Mouse (Mus musculus) retina, embryonic 14.5 days (tissue): Measurements from ENCODE around the gene Ggcx.

Source experiments
- DNase-seq: peaks from one replicate; pipeline ENCODE4 v3.0.0-alpha.2; 2015; ENCODE audit warnings: low spot score

Ggcx gene

DNA sequence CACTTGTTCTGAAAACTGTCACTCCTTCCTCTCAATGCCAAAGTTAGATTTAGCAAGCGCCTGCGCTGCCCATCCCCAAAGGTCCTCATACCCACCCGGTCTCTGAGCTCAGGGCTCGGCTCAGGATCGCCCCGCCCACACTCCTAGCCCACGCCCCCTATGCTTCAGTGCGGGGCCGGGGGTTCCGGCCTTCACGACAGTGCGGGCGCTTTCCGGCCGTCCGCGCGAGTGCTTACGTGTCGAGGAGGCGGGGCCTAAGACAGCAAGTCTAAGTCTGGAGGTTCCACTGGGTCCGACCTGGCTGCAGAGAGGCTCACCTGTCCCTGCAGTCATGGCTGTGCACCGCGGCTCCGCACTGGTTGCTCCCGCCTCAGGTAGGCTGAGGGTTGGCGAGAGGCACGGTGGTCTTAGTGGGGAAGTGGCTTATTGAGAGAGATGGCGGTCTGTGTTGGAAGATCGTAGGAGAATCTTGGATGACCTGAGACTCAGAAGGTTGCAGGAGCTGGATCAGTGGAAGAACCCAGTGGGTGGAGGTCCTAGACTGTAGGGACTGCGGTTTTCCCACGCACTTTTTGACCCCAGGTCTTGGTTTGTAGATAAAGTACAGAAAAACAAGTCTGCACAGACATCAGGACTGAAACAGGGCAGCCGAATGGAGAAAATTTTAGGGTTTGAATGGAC is at the start of gene Ggcx:
TSS of gene Ggcx (plus strand) at position 233 of the 681 bp plus-strand sequence.
- DNase-seq = peak; percentile 98

DNA sequence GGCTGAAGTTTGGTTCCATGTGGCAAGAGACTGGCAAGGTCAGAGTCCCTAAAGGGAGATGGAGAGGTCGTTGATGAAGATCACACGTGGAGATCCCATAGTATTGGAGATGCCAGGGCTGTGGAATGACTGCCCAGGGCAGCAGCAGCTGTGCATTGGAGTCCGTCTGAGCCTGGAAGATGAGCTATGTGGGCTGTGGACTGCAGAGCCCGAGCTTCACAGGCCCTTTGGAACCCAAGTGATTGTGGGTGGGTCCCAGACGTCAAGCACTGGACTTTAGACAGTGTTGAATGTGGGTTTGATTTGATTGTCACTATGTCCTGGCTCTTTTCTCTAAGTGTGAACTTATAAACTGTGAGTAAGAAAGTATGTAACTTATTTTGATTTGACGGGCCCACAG is 49.1 kb upstream of the Ggcx start:
- DNase-seq = no peak

DNA sequence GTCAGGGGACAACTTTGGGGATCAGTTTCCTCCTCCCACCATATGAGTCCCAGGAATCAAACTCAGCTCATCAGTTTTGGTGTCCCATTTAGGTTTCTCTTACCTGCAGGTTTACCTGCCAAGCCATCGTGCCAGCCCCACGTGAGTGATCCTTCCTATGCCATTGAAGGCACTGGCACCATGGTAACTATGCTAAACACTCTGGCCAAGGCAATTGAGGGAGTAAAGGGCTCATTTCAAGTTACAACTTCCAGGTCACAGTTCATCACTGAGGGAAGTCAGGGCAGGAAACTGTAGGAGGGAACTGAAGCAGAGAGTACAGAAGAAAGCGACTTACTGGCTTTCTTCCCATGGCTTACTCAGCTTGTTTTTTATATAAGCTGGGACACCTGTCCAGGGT is 47.8 kb upstream of the Ggcx start:
- no peak for DNase-seq

DNA sequence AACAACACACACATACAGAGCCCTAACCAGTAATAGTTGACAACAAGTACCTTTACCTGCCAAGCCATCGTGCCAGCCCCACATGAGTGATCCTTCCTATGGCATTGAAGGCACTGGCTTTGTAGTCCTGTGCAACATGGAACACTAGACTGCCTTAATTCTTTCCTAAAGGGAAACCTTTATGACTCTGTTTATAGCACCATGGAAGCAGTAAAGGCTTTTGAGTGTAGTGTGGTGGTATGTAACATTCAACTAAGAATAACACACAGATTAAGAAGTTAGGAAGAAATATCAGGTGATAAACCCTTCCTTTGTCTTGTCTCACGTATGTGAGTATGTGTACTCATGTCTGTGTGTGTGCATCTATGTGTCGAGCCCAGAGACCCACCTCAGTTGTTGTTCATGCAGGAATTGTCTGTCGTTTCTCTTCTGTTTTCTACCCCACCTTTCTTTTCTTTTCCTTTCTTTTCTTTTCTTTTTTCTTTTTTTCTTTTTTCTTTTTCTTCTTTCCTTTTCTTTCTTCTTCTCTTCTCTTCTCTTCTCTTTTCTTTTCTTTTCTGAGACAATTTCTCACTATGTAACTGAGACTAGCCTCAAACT is 47.2 kb upstream of the Ggcx start, which contains the start of gene Rnf181:
TSS of gene Rnf181 (minus strand) at position 113 of the 600 bp plus-strand sequence.
- DNase-seq = no peak

DNA sequence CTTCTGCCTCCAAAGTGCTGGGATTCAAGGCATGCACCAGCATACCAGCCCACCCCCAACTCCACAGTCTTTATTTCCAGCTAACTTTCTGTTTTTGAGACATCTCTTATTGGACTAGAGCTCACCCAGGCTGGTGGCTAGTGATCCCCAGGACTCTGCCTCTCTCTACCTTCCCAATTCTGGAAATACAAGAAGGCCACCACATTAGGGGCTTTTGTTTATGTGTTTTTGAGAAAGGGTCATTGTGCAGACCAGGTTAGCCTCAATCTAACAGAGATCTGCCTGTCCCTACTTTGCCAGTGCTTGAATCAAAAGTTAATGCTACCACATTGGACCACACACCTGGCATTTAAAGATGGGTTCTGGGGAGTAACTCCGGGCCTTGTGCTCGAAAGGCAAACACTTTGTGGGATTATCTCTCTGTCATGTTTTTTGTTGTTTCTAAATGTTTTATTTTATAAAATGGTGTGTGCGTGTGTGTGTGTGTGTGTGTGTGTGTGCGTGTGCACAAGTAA is 46.6 kb upstream of the Ggcx start:
- DNase-seq = no peak

DNA sequence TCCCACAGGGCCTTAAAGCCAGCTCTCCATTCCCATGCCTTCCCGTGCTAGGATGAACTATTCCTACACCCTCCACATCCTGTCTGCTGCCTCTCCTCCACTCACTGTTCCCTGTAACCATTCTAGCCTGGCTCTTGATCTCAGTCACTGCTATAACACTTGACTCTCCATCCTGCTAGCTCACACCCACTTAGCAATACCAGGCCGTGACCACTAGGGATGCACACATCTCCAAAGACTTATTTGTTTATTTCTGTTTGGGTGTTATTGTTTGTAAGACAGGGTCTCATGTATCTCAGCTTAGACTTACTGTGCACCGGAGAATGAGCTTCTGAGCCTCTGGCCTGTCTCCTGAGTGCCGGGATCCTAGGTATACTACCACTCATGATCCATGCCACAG is 44.6 kb upstream of the Ggcx start:
- DNase-seq = no peak

DNA sequence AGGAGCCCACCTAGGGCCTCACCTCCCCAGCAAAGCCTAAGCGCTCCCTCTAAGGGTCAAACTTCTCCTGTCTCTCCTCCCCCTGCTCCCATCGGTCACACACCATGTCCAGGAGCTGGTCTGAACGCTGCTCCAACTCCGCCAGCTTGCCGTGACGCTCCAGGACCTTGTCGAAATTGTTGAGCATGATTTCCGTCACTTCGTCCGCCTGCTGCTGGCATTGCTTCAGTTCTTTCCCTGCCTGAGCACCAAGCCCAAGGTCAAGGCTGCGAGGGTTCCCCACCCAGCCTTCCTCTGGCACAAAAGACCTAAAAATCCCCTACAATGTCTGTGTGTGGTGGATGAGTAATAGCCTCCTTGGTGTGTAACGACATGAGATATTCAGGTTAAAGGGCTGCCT is 44.0 kb upstream of the Ggcx start:
- no peak for DNase-seq

DNA sequence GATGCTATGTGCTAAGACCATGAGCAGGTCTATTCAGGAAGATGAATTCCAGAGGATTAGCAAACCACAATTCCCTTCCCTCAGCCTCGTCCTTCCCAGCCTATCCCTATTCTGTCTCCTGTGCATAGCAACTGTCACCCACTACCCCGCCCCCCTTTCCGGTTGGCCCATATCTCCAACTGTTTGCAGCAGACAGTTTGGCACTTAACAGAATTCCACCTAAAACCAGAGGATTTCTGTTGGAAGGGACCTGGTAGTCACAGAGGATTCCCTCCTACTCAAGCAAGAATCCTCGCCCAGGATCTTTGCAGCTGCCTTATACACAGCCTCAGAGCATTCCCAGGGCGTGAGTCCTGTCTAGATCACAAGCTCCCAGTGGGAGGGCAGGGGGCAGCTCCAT is 43.0 kb upstream of the Ggcx start:
- DNase-seq = no peak

DNA sequence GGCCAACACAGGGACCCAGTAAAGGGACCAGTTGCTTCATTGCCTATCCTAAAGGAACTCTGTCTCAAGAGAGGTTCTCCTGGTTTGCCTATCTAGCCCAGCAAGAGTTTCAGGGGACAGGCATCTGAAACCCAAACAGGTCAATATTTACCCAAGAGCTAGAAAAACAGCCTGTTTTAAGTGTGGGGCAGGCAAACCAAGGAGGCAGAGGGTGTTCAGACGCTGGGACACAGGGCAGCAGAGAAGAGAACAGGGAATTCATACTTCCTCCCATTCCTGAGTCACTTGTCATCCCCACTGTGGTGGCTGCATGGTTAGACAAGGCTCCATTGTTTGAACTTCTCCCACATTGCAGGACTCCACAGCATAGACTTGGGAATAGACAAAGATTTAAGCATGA is 42.5 kb upstream of the Ggcx start:
- no peak for DNase-seq

DNA sequence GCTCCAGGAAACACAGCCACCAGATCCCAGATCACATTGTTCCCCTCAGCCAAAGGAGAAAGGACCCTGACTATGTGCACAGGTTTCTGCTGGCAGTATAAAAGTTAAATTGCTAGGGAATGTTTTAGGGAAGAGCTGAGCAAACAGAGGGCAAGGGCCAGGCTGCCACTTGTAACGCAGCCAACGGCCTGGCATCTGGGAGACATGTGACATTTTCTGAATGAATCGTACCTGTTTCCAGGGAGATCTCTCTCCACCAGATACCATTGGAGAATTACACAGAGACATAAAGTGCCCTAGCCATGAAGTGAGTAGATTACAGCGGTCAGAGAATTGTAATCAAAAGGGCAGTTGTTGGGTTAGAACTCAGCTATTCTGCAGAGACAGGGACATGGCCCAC is 40.9 kb upstream of the Ggcx start:
- DNase-seq = no peak

DNA sequence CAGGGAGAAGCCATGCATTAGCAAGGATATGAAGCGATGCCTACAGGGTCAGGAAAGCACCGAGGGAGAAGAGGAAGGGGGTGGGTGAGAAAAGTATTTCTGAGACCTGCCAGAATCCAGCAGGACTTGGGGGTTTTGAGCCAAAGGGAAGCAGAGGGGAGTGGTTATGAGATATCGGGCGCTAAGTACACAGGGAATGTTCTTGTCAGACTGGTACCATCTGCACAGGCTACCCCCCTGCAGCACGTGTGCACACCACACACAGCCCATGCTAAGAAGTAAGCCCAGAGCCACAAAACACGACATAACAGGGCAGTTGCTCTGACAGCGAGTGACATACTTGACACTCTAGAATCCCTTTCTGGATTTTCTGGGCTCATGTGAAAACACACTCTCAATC is 39.9 kb upstream of the Ggcx start:
- no peak for DNase-seq

DNA sequence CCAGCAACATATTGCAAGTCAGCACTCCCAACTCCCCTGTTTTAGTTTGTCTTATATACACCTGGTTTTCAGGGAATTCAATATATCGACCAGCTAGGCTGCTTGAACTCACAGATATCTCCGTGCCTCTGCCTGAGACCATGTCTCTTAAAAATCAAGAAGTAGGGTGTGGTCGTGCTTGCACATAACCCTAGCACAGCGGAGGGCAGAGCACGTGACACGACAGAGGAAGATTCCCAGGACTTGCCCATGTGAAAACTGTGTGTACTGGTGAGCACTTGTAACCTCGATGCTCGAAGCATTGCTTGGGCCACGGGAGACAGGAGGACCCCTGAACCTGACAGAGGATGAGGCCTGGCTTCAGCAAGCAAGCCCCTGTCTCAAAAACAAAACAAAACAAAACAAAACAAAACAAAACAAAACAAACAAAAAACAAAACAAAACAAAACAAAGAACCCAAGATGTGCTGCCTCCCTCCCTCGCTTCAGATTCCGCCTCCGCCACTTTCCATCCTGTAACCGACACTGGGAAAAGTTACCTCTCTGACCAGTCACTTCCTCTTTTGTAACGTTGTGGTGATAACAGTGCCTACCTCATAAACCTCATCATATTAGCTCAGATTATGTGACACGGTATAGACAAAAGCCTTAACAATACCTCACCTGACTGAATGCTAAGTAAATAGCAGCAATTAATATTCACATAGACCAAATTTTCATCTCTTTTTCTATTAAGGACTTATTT is 39.1 kb upstream of the Ggcx start:
- no peak for DNase-seq

DNA sequence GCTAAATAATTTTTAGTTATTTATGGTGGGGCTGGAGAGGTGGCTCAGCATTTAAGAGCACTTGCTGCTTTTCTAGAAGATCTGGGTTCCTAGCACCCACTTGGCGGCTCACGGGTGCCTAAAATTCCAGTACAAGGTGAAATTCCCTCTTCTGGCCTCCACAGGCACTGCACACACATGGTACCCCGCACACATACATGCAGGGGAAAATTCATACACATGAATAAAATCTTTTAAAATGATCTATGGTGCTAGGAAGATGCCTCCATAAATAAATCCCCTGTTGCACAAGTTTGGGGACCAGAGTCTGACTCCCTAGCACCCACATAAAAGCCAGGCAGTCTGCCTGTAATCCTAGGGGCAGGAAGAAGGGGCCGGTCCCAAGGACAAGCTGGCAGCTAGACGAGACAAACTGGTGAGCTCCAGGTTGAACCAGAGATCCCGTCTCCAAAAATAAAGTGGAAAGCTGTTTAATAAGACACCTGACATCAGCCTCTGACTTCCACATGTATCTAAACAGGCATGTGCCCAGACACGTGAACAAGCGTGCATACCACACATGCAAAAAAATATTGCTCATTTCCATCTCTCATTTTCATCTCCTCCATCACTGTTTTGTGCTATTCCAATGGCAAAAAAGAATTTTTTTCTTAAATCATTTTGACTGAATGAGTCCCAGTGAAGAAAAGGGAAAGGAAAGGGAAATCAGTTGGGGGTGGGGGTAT is 35.4 kb upstream of the Ggcx start:
- no peak for DNase-seq

DNA sequence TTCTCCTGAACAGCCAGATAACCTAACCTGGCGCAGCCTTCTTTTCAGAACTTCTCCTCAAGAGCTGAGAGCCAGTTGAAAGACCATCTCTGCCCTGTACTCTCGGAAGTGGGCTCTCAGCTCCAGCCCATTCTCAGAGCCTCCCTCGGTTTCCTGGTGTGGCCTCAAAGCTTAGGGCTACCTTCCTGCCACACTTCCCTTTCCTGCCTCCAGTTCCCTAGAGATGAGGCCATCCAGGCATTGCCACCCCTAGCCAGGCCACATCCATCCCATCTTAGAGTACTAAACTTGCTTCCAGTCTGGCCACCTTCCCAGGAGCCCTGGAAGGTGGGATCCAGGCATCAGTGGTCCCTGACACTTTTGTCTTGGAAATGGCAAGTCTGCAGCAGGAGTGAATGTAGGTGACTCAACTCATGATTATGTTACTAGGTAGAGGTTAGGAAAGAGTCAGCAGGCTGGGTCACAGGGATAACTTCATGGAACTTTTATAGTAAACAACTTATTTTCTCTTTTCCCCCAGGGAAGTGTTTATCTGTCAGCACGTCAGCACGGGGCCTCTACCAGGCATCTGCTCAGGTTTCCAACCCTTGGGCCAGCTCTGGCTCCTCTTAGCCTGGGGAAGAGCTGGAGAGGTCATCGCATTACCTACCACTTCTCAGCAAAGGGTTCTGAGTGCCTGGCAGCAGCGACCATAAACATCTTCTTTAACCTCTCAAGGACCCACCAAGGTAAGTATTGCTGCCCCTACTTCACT is 34.6 kb upstream of the Ggcx start:
- DNase-seq = no peak

DNA sequence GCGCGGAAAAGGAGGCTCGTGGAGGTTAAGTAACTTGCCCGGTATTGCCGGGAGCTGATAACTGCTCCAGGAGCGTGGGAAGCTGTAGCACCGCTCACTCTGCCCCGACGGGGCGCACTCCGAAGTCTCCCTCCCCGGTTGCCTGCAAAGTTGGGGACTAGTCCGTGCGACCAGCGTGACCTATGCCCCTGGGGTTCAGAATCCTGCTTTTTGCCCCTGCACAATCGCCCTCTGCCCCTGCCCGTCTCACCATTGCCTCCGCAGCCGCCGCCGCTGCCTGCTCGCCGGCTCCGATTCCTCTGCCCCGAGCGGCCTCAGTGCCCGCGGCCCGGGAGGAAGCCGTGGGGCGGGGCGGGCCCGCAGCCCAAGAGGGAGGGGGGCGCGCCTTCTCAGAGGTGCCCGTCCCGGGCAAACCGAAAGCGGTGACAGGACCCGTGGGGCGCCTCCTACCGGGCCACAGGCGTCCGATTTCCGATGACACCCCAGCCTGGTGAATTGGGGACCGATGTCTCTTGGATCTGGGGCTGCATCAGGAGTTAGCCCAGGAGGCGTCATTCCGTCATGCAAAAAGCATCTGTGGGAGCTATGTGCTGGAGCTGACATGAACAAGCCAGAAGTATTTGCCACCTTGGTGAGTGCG is 33.9 kb upstream of the Ggcx start, which contains the start of gene Vamp5:
TSS of gene Vamp5 (minus strand) at position 338 of the 640 bp plus-strand sequence.
- DNase-seq = peak; percentile 66

DNA sequence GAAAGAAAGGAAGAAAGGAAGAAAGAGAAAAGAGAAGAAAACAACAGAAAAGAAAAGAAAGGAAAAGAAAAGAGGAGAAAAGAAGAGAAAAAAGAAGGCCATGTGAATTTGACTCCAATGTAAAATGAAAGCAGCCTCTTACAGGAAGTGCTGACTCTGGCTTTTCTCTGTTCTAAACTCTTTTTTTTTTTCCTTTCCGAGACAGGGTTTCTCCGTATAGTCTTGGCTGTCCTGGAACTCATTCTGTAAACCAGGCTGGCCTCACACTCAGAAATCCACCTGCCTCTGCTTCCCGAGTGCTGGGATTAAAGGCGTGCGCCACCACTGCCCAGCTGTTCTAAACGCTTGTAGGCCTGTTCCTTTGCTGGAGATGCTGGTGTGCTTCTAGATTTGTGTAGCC is 31.6 kb upstream of the Ggcx start:
- no peak for DNase-seq

DNA sequence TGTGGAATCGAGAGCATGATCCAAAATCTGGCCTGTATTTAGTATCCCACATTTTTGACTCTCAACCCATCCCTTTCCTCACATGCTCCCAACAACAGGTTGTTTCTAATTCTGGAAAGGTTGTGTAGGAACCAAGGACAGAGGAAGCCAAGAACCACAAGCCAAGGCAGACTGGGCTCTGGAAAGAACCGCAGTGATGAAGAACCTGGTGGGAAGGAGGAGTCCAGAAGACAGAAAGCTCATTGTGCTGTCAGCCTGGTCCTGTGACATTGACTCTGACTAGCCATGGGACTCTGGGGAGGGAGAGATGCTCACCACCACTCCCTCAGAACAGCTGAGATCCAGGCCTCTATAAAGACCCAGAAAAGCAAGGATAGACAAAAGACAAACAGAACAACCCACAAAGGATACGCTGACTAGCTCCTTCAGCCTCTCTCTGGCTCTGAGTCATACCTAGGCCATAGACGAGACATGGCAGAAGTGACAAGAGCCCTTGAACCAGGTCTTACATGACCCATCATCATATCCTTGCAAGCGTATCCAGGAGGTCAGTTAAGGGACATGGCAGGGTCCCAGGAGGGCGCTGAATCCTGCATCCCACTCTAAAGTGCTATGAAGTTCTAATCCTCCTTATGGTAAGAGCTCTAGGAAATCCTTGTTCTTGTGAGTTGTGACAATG is 30.8 kb upstream of the Ggcx start:
- no peak for DNase-seq

DNA sequence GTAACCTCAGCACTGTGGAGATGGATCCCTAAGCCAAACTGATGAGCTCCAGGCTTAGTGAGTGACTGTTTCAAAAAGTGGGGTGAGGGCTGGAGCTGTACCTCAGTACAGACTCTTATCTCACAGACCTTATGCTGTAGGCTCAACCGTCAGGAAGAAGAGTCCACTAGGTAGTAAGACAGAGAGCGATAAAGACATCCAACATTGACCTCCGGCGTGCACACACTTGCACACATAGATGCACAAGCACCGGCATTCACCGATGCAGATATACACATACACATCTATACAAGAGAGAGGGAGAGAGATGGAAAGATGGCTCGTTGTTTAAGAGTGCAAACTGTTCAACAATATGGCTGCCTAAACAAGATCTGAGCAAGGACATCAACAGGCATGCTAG is 30.2 kb upstream of the Ggcx start:
- no peak for DNase-seq

DNA sequence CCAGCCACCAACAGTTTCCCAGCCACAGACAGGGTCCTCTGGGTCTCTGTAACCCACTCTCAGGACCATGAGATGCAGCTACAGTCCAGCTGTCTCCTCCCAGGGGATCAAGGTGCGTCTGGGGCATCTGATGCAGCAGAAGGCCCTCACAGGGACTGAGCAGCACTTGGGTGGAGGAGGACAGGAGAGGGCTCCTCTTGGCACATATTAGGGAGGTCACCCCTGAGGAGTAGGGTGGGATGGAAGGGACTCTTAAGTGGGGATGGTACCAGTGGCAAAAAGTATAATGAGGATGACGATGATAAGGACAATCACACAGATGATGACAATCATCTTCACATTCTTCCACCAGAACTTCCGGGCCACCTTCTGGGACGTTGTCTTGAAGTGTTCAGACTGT is 28.9 kb upstream of the Ggcx start:
- DNase-seq = no peak

DNA sequence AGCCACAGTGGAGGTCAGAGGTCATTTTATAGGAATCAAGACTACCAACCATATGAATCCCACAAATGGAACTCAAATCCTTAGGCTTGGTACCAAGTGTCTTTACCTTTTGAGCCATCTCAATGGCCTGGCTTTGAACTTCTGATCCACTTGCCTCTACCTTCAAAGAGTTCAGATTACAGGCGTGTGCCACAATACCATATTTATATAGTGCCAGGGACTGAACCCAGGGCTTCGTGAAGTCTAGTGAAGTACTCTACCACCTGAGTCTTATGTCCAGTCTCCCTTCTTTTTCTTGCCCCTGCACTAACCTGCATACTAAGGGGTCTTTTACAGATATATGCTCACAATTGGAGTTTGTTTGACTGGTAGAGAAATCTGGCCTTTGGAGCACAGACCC is 27.5 kb upstream of the Ggcx start:
- DNase-seq = no peak

DNA sequence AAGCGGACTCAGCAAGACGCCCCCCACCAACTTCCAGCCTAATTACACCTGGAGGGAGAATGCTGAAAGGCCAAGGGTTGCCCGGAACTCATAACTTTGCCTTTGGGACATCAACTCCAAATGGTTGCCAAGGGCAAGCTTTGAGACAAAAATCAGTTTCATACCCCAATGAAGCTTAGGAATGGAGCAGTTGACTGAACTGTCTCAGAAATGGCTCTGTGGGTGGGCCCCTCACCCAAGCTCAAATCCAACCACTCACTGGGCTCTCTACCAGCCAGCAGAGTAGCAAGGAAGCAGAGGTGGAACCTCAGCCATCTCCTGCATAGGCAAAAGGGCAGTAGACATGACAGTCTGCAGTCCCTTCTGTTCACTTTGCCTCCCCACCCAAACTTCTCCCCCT is 26.3 kb upstream of the Ggcx start:
- DNase-seq = no peak
